Mouse (Mus musculus): Measurements from ENCODE around the gene Gm15114.
"Not testable (repeated sequence)": the region's sequence is repeated elsewhere in the genome, so short reads cannot be mapped to it uniquely, and the experiment has no call there.

The Gm15114 gene

GRCm38 (mm10) chrX:148488649-148489048 lies at the start of gene Gm15114:
Gene Gm15114 (plus strand): TSS chrX:148488949.
- not testable (repeated sequence) for DNase-seq (ENCODE audit: low spot score)

Data from MN1 (cell line).